Mouse (Mus musculus) left cerebral cortex, adult 8-10 months (tissue): ENCODE data around the gene Prss53. TPM values are rescaled to one million over a fixed set of nuclear protein-coding genes. Genes with fewer than 3 reads are reported as not detected.
A peak's percentile ranks its signal among the peaks of the same experiment; 100 is the strongest.
"Not testable (repeated sequence)": the region's sequence is repeated elsewhere in the genome, so short reads cannot be mapped to it uniquely, and the experiment has no call there.

Experiments used
- DNase-seq, 2 experiments: peaks; one replicate each; pipeline ENCODE4 v3.0.0; 2022; ENCODE audit warnings: low spot score in 2 of 2
- total RNA-seq, 4 experiments: library from RNA; stranded (reverse); gene quantifications; 2 replicates each; pipeline ENCODE4 v1.2.4; 2022

Prss53 gene
- total RNA-seq, 4 experiments from 2014 or later, result 0.78 to 2.1 (median 1.4) TPM

- peak; percentile 76 to 86 for DNase-seq
These were observed 21.6 kb upstream of the Prss53 start, which contains the start of gene Kat8 for GRCm38 (mm10) chr7:127912190-127912871. TSS of gene Kat8 (plus strand) at chr7:127912516.

GRCm38 (mm10) chr7:127908656-127909055 lies 17.9 kb upstream of the Prss53 start:
- DNase-seq, result no peak

- no peak for DNase-seq
These were observed 17.2 kb upstream of the Prss53 start for GRCm38 (mm10) chr7:127907939-127908338.

DNA sequence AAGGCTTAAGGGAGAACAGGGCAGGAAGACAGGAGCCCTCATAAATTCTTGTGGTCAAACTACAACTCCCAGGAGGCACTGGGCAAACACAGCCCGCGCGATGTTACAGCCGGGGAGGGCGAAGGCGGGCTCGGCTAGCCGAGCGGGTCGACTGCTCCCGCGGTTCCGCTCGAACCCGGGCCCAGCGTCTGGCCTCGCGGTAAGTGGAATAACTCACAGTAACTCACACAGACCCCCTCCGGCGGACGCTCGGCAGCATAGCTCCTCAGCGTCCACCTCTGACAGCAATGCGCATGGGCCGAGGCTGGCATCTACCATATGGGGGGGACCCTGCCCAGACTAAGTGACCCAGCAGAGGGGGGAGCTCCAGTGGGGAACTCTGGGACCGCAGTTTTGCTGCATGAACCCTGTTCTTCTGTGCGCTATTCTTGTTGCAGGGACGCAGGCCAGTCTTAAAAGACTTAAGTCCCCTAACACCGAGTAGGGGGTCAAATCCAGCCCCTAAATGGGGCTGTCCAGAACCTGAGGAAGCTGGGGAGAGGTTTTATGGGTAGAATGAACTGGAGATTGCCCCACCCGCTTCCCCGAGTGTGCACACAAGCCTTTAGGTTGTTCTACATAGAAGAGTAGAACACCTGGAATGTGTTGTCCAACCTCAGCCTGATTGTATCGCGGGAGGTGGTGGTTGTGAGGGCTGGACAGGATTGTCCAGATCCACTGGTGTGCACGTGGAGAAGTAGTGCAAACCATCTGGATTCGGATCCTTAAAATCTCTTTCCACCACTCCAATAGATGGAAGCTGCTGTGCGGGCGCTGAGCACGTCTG lies 13.4 kb upstream of the Prss53 start, which contains the start of gene Bckdk:
Gene Bckdk (plus strand): TSS at position 112 of the 826 bp plus-strand sequence.
- peak; percentile 66 to 83 for DNase-seq

DNA sequence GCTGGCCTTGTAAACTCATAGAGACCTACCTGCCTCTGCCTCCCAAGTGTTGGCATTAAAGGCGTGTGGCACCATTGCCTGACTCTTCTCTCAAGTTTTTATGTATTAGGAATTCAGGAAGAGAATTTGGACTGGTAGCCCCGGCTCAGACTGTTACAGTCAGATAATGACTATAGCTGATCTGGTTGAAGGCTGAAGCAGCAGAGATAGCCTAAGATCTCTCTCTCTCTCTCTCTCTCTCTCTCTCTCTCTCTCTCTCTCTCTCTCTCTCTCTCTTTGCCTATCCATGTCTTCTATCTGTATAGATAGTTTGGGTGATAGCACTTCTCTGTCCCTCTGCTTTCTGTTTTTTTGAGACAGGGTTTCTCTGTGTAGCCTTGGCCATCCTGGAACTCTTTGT lies 11.0 kb upstream of the Prss53 start:
- no peak for DNase-seq

- DNase-seq, result no peak
These were observed 9.2 kb upstream of the Prss53 start for GRCm38 (mm10) chr7:127899997-127900396.

- no peak for DNase-seq
These were observed 7.6 kb upstream of the Prss53 start for GRCm38 (mm10) chr7:127898179-127898956.

DNA sequence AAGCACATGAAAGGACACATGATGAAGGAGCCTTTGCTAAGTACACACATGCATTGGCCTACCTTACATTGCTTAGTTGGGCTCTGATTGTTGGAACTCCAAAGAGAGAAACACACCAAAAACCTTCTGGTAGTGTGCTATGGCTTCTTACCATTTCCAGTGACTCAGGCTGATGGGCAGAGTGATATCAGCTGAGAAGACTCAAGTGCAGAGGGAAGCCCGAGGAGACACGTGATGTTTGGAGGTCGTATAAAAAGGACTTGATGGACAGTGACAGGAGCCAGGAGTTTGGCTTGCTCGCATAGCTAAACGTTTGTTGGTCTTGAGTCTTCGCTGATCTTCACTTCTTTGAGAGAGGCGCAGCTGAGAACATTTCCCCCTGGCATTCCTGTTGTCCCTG lies 6.8 kb upstream of the Prss53 start:
- DNase-seq, result no peak

- DNase-seq, result no peak
These were observed 5.6 kb upstream of the Prss53 start for GRCm38 (mm10) chr7:127896384-127896783.

- not testable (repeated sequence) for DNase-seq
These were observed 5.1 kb upstream of the Prss53 start for GRCm38 (mm10) chr7:127895891-127896290.

DNA sequence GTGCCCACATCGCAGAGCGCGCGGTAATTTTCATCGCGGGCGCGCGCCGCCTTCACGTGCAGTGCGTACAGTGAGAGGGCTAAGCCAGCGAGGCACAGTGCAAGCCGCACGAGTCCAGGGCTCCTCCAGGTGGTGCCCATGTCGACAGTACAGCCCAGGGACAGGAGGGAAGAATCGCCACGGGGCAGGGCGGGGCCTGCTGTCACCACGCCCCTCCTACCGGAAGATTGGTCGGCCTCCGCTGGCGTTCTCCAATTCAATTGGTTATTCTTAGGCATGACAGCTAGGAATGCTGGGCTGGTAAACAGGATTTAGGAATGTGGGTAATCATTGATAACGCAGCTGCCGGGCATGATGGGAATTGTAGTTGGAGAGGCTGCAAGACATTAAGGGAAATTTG lies 4.7 kb upstream of the Prss53 start, which contains the start of the genes Gm21974 and Vkorc1:
Gene Gm21974 (minus strand): TSS at position 13 of the 400 bp plus-strand sequence.
Gene Vkorc1 (minus strand): TSS at position 176 of the 400 bp plus-strand sequence.
- peak; percentile 89 to 97 for DNase-seq

- DNase-seq, result no peak
These were observed 3.7 kb upstream of the Prss53 start for GRCm38 (mm10) chr7:127894480-127894879.

DNA sequence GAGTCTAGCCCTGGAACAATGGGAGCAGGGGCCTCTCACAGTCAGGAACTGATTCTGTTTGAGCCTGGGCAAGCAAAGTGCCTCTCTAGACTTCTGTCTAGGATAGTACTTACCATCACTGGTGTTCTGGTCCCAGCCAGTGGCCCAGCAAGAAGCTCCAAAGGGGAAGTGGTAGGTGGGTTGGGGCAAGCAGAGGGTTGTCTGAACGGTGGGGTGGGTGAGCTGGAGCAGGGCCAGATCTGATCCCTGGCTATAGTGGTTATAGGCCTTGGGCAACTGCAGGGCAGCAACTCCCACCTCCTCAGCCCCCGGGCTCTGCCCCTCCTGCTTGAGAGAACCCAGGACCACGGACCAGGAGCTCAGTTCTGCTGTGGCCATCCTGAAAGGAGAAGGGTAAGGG lies 1.9 kb downstream of the Prss53 start:
- no peak for DNase-seq

GRCm38 (mm10) chr7:127887781-127888180 lies 3.0 kb downstream of the Prss53 start:
- DNase-seq, result no peak

DNA sequence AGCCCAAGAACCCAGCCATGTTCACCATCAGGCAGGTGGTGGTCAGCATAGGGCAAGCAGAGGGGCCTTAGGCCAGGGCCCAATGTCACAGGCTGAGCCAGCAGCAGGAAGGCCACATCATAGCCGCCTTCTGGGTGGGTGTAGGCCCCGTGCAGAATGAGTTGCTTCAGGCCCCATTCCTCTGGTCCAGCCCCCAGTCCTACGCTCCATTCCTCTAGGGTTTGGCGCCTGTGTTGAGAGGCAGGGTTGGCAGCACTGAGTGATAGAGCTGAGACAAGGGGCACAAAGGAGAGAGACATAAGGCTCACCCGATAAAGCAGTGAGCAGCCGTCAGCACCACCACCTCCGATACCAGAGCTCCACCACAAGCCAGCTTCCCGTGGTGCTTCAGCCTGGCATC lies 3.6 kb downstream of the Prss53 start:
- DNase-seq, result no peak

DNA sequence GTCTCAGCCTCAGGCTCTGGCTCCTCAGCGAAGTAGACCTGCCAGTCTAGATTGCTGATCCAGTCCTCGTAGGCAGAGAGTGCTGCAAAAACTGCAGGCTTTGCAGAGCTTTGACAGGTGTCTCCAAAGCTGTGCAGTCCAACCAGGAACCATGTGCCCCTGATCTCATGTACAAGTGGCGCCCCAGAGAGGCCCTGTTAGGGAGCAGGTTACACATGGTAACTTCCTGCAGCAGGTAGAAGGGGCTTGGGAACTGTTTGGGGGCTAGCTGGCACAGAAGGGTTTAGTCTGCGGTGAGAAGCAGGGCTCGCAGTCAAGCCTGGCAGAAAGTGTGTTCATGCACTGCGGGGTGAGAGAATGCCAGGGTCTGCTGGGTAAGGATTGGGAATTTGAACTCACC lies 4.2 kb downstream of the Prss53 start:
- no peak for DNase-seq

- DNase-seq, result no peak
These were observed 4.8 kb downstream of the Prss53 start for GRCm38 (mm10) chr7:127885951-127886350.

DNA sequence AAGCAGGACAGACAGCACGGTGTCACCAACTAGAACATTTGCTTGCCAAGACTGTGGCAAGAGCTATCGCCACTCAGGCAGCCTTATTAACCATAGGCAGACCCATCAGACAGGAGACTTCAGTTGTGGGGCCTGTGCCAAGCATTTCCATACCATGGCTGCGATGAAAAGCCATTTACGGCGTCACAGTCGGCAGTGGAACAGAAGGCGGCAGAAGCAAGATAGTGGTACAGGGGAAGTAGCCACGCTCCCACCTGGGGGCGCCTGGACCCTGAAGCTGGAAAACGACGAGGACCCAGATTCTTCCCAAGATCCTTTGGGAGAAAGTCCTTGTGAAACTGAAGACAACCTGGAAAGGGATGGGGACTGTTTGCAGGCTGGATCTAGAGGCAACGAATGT lies 10.3 kb downstream of the Prss53 start:
- no peak for DNase-seq

DNA sequence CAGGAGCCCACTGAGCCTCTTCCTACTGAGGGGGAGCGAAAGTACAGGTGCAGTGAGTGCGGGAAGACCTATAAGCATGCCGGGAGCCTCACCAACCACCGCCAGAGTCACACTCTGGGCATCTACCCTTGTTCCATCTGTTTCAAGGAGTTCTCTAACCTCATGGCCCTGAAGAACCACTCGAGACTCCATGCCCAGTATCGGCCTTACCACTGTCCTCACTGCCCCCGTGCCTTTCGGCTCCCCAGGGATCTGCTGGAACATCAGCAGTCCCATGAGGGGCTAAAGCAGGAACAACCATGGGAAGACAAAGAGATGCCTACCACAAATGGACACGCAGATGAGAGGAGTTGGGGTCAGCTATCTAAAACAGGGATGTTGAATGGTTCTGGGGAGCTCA lies 11.5 kb downstream of the Prss53 start:
- no peak for DNase-seq

- DNase-seq, result peak; percentile 81 to 85
These were observed 14.1 kb downstream of the Prss53 start, which contains the start of gene Zfp668 for GRCm38 (mm10) chr7:127876467-127877348. TSS of gene Zfp668 (minus strand) at chr7:127876828.
